Mouse (Mus musculus) hindlimb bud, embryonic 11.5 days (tissue): ENCODE measurements around the gene Prkcb.

ENCODE experiments used
- DNase-seq: peaks from one replicate; pipeline ENCODE4 v3.0.0-alpha.2; 2012; ENCODE audit warnings: low read depth, low spot score; ENCODE audit errors: extremely low spot score

The Prkcb gene

DNA sequence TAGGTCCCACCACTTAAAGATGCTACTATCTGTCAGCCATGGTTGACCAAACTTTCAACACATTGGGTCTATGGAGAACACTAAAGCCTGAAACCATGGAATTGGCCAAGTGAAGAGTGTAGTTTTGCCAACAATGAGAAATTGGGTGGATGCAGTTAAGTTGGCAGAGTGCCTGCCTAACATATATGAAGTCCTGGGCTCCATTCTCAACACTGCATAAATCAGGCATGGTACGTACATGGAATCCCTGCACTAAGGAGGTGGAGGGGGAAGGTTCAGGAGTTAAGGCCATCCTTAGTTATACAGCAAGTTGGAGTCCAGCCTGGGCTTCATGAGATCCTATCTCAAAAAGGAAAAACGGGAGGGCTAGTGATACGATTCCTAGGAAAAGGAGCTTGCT lies 364.0 kb downstream of the Prkcb start:
- no peak for DNase-seq

DNA sequence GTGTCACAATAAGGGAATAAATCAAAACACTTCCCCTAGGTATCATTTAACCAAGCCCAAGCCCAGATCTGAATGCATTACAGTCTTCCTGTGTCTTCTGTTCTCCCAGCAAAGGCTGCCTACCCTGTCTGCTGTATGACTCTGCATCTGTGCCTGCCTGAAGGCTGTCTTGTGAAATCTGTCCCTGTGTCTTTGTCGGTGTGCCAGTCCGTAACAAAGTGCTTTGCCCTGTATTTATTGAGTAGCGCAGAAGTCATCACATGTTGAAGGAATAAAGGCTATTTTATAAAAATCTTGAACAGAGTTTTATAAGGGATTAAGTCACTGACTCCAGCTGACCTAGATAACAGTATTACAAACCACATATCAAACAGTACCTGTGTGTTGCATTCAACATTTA lies 368.1 kb downstream of the Prkcb start:
- no peak for DNase-seq

DNA sequence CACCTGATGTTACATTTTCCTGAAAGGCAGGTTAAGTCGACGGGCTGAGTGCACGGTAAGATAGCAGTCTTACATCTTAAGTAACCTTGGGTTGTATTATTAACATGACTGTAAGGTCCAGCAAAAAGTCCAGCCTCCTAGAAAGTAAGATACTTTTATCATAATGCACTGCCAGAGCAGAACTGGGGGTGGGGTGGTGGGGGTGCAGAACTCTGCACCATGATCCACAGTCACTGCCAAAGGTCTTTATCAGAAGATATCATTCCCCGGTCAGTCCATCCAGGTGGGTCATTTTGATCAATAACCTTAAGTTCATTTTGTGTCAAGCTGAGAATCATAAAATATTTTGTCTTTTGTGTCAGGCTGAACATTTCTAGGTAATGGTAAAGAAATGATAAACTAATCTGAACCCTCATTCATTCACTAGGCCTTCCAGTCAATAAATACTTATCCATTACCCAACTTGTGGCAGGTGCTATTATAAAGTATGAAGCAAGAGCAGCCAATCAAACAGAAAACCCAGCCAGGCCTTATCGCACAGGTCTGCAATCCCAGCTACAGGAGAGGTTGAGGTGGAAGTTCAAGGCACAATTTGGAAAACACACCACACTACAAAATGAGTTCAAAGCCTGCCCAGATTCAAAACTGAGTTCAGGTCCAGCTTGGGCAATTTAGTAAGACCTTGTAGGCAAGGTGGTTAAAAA lies 369.0 kb downstream of the Prkcb start:
- no peak for DNase-seq

GRCm38 (mm10) chr7:122665311-122666049 lies 376.9 kb downstream of the Prkcb start:
- no peak for DNase-seq

- peak; percentile 5 for DNase-seq
These were observed 379.4 kb downstream of the Prkcb start for GRCm38 (mm10) chr7:122667903-122668302.

DNA sequence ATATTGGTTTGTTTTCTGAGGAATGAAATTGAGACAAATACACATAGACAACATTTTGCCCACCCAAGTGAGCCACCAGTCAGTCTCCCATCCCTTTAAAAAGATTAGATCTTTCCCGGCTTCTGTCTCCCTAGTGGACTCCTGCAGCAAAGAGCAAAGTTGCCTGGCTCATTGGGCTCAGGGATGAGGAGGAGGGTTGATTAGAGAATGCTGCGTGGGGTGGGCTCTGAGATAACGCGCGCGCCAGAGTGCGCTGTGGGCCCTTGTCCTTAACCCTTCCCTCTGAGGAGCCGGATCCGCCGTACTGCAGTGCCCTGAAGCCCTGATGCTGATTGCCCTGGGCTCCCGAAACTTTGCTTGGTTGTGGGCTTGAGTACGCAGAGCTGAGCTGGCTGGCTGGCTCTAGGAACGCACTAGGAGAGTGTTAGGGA lies 381.9 kb downstream of the Prkcb start, which contains the start of gene Cacng3:
Gene Cacng3, plus strand, starts transcription at position 51 of the 431 bp plus-strand sequence.
- no peak for DNase-seq

- peak; percentile 93 for DNase-seq
These were observed 382.5 kb downstream of the Prkcb start for GRCm38 (mm10) chr7:122670873-122671641.

GRCm38 (mm10) chr7:122672981-122673380 lies 384.4 kb downstream of the Prkcb start:
- no peak for DNase-seq

DNA sequence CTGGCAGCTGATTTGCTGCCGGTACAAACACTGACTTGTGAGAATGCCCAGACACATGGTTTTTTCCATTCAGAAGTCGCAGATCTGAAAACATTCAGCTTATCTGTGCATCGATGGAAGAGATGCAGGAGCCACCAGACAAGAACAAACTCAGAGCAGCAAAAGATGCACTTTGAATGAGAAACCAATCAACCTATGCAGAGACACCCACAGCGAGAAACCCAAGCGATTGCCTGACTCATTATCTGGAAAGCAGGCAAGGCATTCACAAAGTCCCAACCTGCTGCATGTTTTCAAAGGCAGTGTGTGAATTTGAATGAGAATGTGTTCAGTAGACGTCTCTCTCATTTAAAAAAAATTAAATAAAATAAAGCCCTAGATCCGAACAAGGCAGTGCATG lies 386.7 kb downstream of the Prkcb start:
- DNase-seq: no peak
